Mouse (Mus musculus) brain, embryonic 14.5 days (tissue): Measurements from ENCODE around the gene Sos2.

Source experiments
- CTCF ChIP-seq: fragments of 200-500 bp; IDR thresholded peaks from 2 replicates; pipeline ENCODE4 v1.5.1; 2012; ENCODE audit warnings: inconsistent platforms, mild to moderate bottlenecking, moderate library complexity, borderline replicate concordance; ENCODE audit not compliant: insufficient read depth, insufficient read length; ENCODE audit errors: extremely low read depth
- POLR2A ChIP-seq: fragments of 200-500 bp; IDR thresholded peaks from 2 replicates; pipeline ENCODE4 v1.6.1; 2012; ENCODE audit warnings: mild to moderate bottlenecking, inconsistent platforms, borderline replicate concordance; ENCODE audit not compliant: poor library complexity, insufficient read depth, insufficient read length, severe bottlenecking; ENCODE audit errors: extremely low read depth

DNA sequence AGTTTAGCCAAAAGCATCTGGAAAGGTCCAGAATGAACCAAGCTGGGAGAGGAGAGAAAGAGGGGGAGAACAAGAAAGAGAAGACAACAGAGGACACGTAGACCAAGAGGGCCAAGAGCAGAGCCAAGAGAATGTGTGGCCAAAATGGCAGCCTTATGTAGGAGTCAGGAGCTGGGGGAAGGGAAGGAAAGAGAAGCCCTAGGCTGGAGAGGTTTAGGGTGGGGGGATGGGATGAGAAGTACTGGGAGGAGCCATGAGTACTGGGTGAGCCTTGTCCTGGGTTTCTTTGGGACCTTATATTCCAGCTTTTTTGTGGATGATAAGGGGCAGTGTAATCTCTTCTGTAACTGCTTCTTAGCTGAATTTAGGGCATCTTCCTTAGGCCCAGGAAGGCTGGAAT lies 47.6 kb upstream of the Sos2 start:
- TF ChIP-seq POLR2A = no peak
- TF ChIP-seq CTCF = no peak
